Mouse (Mus musculus): ENCODE results near the gene Zfp804a.

Zfp804a gene

DNA sequence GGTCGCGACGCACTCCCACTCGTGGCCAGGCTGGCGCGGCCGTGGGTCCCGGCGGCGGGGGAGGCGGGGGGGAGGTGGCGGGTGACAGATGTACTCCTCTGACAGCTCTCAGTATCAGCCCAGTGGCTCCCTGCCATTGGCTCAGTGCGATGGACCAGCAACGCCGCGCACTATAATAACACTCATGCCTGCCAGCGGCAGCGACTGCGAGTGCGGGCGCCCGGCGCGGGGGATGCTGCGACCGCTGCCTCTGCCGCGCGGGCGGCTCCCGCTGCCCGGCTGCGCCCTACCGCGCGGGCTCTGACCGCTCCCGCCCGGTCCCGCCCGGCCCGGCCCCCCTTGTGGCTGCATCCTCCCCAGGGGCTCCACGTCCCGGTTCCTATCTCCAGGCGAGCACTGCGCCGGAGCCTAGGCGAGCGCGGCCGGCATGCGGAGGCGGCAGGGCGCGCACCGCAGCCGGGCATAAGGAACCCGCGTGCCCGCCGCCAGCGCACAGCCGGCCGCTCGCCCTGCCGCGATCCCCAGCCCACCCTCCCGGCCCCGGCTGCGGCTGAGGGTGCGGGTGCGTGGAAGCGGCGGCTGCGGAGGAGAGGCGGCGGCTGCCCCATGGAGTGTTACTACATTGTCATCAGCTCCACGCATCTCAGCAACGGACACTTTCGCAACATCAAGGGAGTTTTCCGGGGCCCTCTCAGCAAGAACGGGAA is at the start of gene Zfp804a:
Zfp804a (plus strand) TSS at position 38 of the 707 bp plus-strand sequence.
- DNase-seq (ENCODE audit: inconsistent ontology term): peak; percentile 39

GRCm38 (mm10) chr2:82051635-82052034 is 1.4 kb upstream of the Zfp804a start:
- no peak for DNase-seq (ENCODE audit: inconsistent ontology term)

DNA sequence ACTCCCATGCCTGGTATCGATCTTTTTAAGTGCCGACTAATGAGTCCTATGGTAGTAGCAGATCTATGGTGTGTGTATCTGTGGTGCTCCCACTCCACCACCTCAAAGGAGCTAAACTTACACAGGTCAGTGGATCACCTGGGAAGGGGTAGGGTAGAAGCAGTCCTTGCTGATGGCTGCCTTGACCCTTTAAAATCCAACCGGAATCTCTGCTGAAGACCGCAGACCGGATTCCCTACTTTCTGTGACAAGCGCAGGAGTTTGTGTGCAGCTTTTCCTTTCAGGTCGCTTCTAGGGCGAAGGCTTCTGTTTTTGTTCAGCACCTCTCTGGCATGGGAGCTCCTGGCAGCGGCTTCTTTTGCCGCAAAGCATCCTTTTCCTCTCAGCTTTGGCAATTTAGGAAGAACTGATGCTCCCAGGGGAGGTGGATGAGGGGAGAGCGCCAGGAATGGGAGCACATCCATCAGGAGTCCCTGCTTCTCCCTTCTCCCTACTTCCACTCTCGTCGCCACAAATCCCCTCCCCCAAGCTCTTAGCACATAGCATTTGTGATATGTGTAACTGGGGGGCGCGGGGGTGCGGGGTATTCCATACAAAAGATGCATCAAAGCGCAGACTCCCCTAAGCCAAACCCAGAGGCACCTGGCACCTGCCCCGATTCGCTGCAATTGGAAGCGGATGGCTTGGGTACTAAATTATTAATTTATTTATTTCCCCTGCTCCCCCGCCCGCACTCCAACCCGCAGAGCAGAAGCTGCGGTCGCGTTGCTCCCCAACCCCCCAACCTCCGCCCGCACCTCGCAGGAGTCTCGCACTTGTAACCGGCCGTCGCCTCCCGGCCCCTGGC is 461 bp upstream of the Zfp804a start:
- peak; percentile 25 for DNase-seq (ENCODE audit: inconsistent ontology term)

DNA sequence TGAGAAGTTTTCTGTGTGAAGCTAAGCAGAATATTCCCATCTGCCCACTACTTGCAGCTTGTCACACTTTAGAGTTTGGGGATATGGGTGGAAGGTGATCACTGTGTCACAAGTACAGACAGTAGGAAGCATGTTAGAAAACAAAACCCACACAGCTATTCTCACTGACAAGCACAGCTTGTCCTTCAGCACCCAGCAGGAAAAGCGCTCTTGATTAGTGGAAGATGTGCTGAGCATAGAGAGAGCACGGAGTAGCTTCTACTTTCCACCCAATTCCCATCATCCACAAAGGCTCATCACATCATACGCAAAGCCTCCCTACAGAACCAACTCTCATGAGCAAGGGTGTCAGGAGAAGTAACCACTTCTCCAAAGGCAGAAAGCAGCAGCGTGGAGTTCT is 1.4 kb downstream of the Zfp804a start:
- no peak for DNase-seq (ENCODE audit: inconsistent ontology term)

DNA sequence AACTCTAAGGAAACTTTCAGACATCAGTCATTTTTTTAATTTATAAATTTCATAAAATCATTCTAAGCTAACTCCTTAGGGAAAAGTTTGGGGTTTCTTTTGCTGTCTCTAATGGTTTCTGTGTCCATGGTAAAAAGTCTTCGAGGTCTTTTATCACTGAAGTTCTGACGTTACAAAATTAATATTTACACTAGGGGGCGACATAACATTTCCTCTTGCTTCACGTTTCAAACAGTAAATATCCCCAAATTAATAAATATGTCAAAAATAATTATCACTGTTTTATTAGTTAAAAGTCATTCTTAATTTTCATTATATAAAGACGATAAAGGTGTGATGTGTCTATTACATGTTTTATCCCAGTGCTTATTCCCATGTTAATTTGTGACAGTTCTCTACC is 11.6 kb downstream of the Zfp804a start:
- peak; percentile 16 for DNase-seq (ENCODE audit: inconsistent ontology term)

DNA sequence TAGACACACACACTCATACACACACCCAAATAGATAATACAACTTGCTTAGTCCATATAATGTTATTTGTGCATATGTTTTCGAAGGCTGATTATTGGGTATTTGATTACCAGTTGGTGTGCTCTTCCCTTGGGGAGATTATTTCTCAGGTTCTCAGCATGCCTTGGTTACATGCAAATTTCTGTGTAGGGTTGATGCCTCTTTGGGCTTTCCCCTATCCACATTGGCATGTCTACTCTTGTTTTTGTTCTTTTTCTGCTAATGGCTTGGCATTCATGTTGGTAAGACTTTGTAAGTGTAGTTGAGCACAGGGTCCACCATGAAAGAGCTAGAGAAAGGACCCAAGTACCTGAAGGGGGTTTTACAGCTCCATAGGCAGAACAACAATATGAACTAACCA is 14.9 kb downstream of the Zfp804a start:
- DNase-seq (ENCODE audit: inconsistent ontology term): no peak

- no peak for DNase-seq (ENCODE audit: inconsistent ontology term)
Observed at GRCm38 (mm10) chr2:82069172-82069571, 16.1 kb downstream of the Zfp804a start.

DNA sequence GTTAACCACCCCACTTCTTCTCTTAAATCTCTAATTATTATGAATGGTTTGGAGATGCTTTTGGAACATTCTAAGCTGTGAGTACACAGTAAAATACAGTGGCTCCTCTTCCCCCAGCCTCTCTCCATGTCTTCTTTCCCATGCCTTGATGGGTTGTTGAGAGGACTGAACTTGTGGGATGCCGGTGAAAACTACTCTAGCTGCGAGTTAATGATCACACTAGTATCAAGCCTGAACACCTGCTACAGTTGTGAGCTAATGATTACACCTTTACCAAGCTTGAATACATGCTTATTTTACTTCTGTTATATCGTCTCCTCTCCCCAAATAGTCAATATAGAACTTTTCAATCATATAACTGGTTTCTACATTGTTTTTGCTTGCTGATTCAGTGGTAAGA is 23.9 kb downstream of the Zfp804a start:
- DNase-seq (ENCODE audit: inconsistent ontology term): no peak

DNA sequence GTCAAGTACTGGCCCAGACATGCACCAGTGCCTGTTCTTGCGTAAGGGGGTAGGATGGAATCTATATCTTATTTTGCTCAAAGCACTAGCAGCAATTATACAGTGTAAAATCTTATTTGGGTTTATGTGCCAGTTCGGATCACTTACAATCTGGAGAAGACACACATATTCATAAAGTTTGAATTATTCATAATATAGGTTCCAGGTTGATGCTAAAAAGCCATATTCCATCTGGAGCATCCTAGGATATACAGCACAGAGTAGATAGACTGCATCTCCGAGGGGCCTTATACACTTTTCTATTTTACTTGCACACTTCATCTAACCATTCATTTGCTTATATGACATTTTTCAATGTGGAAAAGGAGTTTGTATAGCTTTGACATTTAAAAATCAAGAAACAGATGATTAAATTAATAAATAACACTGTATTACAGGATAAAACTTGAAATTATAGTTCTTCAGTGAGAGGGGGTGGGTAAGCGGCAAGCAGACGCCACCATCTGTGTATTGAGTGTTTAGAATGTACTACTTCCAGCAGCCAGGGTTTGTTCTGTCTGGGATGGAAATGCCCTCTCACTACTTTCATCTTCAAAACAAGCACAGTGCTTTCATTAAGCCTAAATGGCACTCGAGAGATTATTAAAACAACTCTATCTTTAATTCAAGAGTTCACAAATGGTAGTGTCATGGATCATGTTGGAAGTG is 25.4 kb downstream of the Zfp804a start:
- no peak for DNase-seq (ENCODE audit: inconsistent ontology term)

DNA sequence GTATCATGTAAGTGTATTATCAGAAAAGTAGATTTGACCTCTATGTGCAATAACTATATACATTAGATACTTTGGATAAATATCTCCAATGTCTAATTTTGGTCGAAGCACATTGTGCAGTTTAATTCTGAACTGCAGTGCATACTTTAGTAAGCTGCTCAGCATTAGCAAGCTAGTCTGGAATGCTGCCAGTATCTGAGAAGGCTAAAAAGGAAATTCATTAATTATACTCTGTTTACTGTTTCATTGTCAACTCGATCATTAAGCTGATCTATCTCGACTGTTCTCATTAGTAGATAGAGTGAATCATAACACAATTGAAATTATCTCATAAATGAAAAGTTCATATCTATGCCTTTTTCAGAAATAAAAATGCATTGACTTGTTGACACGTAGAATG is 27.7 kb downstream of the Zfp804a start:
- DNase-seq (ENCODE audit: inconsistent ontology term): peak; percentile 77

DNA sequence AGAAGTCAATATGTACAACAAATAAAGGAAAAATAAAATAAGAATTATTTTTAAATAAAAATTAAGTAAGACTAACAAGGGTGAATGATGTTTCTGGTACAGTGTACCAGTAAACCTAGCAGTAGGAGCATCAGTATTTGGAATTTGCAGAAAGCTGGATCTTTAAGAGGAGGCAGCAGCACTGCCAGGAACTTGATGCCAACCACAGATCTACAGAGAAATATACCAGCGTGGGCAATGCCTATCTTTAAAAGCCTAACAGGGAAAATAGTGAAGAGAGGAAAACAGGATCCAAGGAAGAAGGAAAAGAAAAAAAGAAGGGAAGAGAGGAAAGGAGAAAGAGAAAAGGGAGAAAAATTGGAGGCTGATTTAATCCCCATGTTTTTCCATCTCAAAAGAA is 60.1 kb downstream of the Zfp804a start:
- no peak for DNase-seq (ENCODE audit: inconsistent ontology term)

GRCm38 (mm10) chr2:82113650-82114049 is 60.6 kb downstream of the Zfp804a start:
- DNase-seq (ENCODE audit: inconsistent ontology term): no peak

- DNase-seq (ENCODE audit: inconsistent ontology term): no peak
Observed at GRCm38 (mm10) chr2:82119577-82119976, 66.6 kb downstream of the Zfp804a start.

- no peak for DNase-seq (ENCODE audit: inconsistent ontology term)
Observed at GRCm38 (mm10) chr2:82178693-82179092, 125.7 kb downstream of the Zfp804a start.

- no peak for DNase-seq (ENCODE audit: inconsistent ontology term)
Observed at GRCm38 (mm10) chr2:82181010-82181409, 128.0 kb downstream of the Zfp804a start.

DNA sequence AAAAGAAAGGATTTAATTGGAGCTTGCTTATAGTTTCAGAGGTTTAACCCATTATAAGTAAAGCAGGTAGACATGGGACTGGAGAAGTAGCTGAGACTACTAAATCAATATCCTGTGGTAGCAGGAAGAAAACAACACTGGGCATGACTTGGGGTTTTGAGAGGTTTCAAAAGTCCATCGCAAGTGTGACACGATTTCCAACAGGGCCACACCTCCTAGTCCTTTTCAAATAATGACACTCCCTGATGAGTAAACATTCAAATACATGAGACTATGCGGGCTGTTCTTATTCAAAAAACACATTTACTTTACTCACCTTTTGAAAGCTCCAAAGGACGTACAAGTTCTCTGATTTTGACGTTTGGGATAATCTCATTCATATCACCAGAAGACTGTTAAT is 146.9 kb downstream of the Zfp804a start:
- no peak for DNase-seq (ENCODE audit: inconsistent ontology term)

- no peak for DNase-seq (ENCODE audit: inconsistent ontology term)
Observed at GRCm38 (mm10) chr2:82200616-82201015, 147.6 kb downstream of the Zfp804a start.

DNA sequence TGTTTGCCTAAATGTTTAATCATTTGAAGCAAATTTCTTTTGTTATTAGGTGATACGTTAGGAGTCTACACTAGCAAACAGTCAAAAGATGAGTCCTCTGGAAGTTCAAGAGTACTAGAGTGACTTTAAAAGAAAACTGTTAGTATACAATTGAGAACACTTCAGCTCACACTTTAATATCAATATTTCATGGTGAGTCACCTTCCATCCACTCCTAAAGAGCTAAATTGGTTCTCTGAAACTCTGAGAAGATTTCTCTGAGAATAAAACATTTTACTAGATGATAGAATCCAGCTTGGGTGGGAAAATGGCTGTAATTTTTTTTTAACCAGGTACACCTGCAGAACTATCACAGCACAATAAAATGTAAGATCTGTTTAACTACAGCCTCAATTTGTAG is 157.6 kb downstream of the Zfp804a start:
- DNase-seq (ENCODE audit: inconsistent ontology term): no peak

DNA sequence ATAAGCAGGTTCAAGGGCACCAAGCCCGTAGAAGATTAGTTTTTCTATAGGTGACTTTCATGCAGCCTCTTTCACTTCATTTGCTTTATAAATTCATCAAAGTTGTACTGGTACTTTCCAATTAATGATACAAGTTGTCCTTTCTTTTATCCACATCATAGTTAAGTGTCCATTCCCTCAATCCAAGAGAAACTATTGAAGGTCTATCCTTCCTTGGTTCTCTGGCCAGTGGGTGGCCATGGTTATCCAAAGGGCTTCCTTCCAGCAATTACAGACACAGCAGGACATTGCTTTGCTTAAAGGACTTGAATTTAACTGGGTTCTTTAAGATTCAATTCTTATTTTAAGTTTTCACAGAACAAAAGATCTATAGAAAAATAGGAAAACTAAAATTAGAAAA is 158.9 kb downstream of the Zfp804a start:
- no peak for DNase-seq (ENCODE audit: inconsistent ontology term)

DNA sequence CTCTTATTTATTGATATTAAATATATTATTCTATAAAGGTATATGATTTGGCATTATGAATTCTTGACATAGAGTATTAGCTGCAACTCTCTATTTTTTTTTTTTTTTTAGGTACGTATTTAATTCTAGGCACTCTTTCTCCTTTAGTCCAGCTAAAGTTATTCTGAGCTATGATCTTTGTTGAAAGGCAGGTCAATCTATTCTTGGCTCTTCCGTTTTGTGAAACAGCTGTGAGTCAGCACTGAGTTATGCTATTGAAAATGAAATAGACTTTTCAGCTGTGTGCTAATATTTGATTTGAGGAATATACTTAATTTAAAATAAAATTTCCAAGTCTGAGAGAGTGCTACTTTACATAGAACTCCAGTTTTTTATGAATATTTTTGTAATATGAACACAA is 164.9 kb downstream of the Zfp804a start:
- DNase-seq (ENCODE audit: inconsistent ontology term): peak; percentile 46

- peak; percentile 13 for DNase-seq (ENCODE audit: inconsistent ontology term)
Observed at GRCm38 (mm10) chr2:82246020-82246419, 193.0 kb downstream of the Zfp804a start.

- DNase-seq (ENCODE audit: inconsistent ontology term): peak; percentile 91
Observed at GRCm38 (mm10) chr2:82246902-82247522, 194.0 kb downstream of the Zfp804a start.
